Mouse (Mus musculus): ENCODE results near the gene Psma1.

The Psma1 gene

GRCm38 (mm10) chr7:114275372-114276004 is 430 bp downstream of the Psma1 start:
- DNase-seq (ENCODE audit: low read depth), result no peak

- DNase-seq (ENCODE audit: low read depth), result no peak
These were observed 7.5 kb downstream of the Psma1 start for GRCm38 (mm10) chr7:114268446-114268845.

GRCm38 (mm10) chr7:114253885-114254833 is 21.8 kb downstream of the Psma1 start, which contains the start of gene Copb1:
Gene Copb1 (minus strand): TSS chr7:114254711.
- peak; percentile 91 for DNase-seq (ENCODE audit: low read depth)

- DNase-seq (ENCODE audit: low read depth), result no peak
These were observed 24.2 kb downstream of the Psma1 start for GRCm38 (mm10) chr7:114251684-114252083.

DNA sequence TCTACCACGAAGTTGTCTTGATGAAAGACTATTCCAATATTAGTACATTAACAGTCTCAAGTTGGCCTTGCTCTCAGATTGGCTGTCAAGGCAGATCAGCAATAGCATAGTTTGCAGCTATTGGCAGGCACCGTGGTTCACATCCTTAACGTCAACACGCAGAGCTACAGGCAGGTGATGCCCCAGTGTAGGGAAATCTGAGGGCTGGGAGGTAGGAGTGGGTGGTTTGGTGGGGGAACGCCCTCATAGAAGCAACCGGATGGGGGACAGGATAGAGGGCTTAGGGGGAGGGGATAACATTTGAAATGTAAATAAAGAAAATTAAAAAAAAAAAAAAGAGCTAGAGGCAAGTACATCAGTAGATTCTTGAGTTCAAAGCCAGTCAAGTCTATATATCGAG is 41.9 kb downstream of the Psma1 start:
- DNase-seq (ENCODE audit: low read depth), result no peak

DNA sequence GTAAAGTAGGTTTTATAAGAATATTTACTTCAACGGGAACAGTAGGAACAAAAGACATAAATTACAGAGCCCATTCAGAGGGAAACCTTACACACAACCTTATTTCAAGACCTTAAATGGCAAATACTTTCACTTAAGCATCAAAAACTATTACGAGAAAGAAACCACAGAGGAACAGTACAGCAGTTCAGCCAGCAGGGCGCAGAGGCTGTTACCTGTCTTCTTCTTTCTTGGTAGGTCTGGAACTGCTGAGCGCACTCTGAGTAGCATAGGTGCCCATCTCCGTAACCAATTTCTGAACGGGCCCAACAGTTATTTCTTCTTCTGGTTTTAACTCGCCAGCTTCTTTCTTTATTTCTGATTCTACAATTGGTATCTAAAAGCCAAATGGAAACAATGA is 42.9 kb downstream of the Psma1 start:
- DNase-seq (ENCODE audit: low read depth), result peak; percentile 33

DNA sequence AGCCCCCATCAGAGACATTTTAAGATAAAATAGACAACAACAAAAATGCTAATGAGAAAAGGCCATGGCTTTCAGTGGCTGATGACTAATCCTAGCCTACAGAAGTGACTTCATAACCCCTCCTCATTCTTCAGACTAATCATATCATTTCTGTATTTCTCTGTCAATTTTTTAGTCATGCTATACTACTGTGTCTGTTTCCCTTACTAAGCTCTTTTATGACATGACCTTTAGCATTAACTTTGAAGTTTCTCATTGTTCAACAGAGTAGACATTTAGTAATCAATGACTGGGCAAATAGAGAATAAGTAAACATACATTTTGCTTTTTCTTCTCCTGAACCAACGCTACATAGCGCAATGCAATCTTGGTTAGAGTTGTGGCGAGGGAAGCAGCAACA is 44.1 kb downstream of the Psma1 start:
- no peak for DNase-seq (ENCODE audit: low read depth)

GRCm38 (mm10) chr7:114226521-114226920 is 49.4 kb downstream of the Psma1 start:
- no peak for DNase-seq (ENCODE audit: low read depth)

DNA sequence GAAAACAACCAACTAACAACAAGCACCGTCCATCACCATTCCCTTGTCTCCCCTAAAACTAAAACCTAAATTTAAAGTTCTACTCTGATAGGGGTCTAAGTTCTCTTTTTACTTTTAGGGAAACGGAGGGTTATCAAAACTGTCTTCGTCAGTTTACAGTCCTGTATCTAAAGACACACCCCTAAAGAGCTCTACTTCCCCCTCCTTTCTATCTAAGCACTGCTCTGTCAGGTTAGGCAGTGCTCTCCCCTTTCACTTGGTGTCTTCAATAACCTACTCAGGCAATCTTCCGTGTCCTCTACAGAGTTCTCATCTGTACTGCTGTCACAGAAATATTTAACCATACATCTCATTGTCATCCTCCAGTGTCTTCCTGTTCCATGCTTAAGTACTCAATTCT is 55.5 kb downstream of the Psma1 start:
- DNase-seq (ENCODE audit: low read depth), result no peak

- no peak for DNase-seq (ENCODE audit: low read depth)
These were observed 59.0 kb downstream of the Psma1 start for GRCm38 (mm10) chr7:114216908-114217307.

Measured in naive thymus-derived CD4-positive, alpha-beta T cell, adult 2 months (primary cell).